8 mouse cellular contexts compared by ENCODE assay signal in the genomic region with DNA sequence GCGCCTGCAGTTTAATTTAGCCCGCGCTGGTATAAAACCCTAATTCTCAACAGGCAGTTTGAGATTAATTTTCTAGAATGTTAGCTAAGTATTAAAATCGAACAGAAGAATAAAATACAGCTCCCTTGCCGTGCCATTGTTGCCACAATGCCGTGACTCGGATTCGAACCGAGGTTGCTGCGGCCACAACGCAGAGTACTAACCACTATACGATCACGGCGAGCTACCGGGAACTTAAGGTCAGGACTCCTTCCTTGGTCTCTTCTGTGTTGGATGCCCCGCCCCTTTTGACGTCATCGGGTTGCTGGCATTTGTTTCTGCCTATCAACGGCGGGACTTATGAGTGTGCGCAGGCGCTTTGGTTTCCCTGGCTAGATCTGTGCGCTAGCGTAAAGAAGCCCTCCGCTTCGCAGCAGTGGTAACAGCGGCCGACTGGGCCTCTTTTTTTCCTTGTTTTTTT. TPM values are rescaled to one million over a fixed set of nuclear protein-coding genes. Genes with fewer than 3 reads are reported as not detected.
A peak's percentile ranks its signal among the peaks of the same experiment; 100 is the strongest.
DNase-seq lines count a peak whose midpoint lies in the region; ATAC-seq and TF ChIP-seq lines count a peak whose summit lies in the region.

No protein-coding gene starts in this region.

- H3K36me3 ChIP-seq in forebrain, embryonic 11.5 days (ENCODE audit: control insufficient read depth, insufficient read depth, low read length) = no peaks in the 10 kb centered on the region
- no peaks in the 10 kb centered on the region for H3K36me3 ChIP-seq in heart, postnatal 0 days (replicated peaks; ENCODE audit: control insufficient read depth, insufficient read depth, low read length)
- no peaks in the 10 kb centered on the region for H3K36me3 ChIP-seq in liver, embryonic 16.5 days (ENCODE audit: control insufficient read depth, insufficient read depth)
- no peaks in the 10 kb centered on the region for H3K36me3 ChIP-seq in neural tube, embryonic 13.5 days
- no peaks in the 10 kb centered on the region for H3K36me3 ChIP-seq in testis, adult 2 months (ENCODE audit: control insufficient read depth, insufficient read depth, low read length)

- H3K9me3 ChIP-seq in forebrain, embryonic 11.5 days (ENCODE audit: control insufficient read depth, low read length) = no peaks in the 10 kb centered on the region
- H3K9me3 ChIP-seq in heart, postnatal 0 days (replicated peaks; ENCODE audit: control insufficient read depth, low read length) = no peaks in the 10 kb centered on the region
- no peaks in the 10 kb centered on the region for H3K9me3 ChIP-seq in liver, embryonic 16.5 days (replicated peaks; ENCODE audit: control insufficient read depth, low read length)
- no peaks in the 10 kb centered on the region for H3K9me3 ChIP-seq in neural tube, embryonic 13.5 days

- H3K27ac ChIP-seq in forebrain, embryonic 11.5 days (ENCODE audit: low read depth, low read length) = peak overlapping the region; percentile 85
- peak overlapping the region; percentile 90 for H3K27ac ChIP-seq in heart, postnatal 0 days (ENCODE audit: low read depth)
- H3K27ac ChIP-seq in liver, embryonic 16.5 days (ENCODE audit: low read length) = peak overlapping the region; percentile 84
- peak overlapping the region; percentile 92 for H3K27ac ChIP-seq in neural tube, embryonic 13.5 days (replicated peaks)
- H3K27ac ChIP-seq in testis, adult 2 months (ENCODE audit: control insufficient read depth, insufficient read depth, low read depth, low read length) = no peak overlapping the region

- no peaks in the 10 kb centered on the region for H3K27me3 ChIP-seq in forebrain, embryonic 11.5 days (ENCODE audit: control insufficient read depth, insufficient read depth, low read length)
- no peaks in the 10 kb centered on the region for H3K27me3 ChIP-seq in heart, postnatal 0 days (ENCODE audit: control insufficient read depth, insufficient read depth, low read length)
- peaks cover 4% of the 10 kb centered on the region; the same call in 1 of the 2 replicates for H3K27me3 ChIP-seq in liver, embryonic 16.5 days (ENCODE audit: control insufficient read depth, insufficient read depth, low read depth, low read length)
- H3K27me3 ChIP-seq in neural tube, embryonic 13.5 days = no peaks in the 10 kb centered on the region
- no peaks in the 10 kb centered on the region for H3K27me3 ChIP-seq in testis, adult 2 months (ENCODE audit: control insufficient read depth, insufficient read depth, low read length)

- H3K9ac ChIP-seq in forebrain, embryonic 11.5 days (ENCODE audit: low read length) = peak overlapping the region; percentile 78
- peak overlapping the region; percentile 61; the same call in 1 of the 2 replicates for H3K9ac ChIP-seq in heart, postnatal 0 days (replicated peaks; ENCODE audit: low read depth, low read length)
- H3K9ac ChIP-seq in liver, embryonic 16.5 days (ENCODE audit: low read depth, low read length) = peak overlapping the region; percentile 73
- peak overlapping the region; percentile 76 for H3K9ac ChIP-seq in neural tube, embryonic 13.5 days

- peak overlapping the region; percentile 49; the same call in 1 of the 2 replicates for H3K4me2 ChIP-seq in forebrain, embryonic 11.5 days (ENCODE audit: low read depth, low read length, severe bottlenecking)
- peak overlapping the region; percentile 58 for H3K4me2 ChIP-seq in heart, postnatal 0 days (ENCODE audit: low read depth, low read length)
- peak overlapping the region; percentile 86 for H3K4me2 ChIP-seq in liver, embryonic 16.5 days (ENCODE audit: low read depth, low read length)
- peak overlapping the region; percentile 51 for H3K4me2 ChIP-seq in neural tube, embryonic 13.5 days

- DNase-seq in CD8-positive naive resting alpha-beta T cell, adult 2 months (ENCODE audit: low read depth in 2 of 2, low spot score in 2 of 2) = peak; percentile 99 to 100
- DNase-seq in c-Kit-positive CD71-negative TER-119-negative erythroid progenitor cells, embryonic 14.5 days (ENCODE audit: low read depth) = peak; percentile 94
- peak; percentile 97 for DNase-seq in forebrain, embryonic 11.5 days (ENCODE audit: low spot score)
- peak; percentile 94 for DNase-seq in heart, postnatal 0 days (ENCODE audit: low spot score)
- DNase-seq in kidney, postnatal 4 days = peak; percentile 98

- WGBS in forebrain, embryonic 11.5 days = under 1% methylated on average over 28 of the region's 28 CpGs
- under 1% methylated on average over 28 of the region's 28 CpGs for WGBS in heart, postnatal 0 days
- under 1% methylated on average over 28 of the region's 28 CpGs for WGBS in liver, embryonic 16.5 days (ENCODE audit: insufficient replicate concordance)
- WGBS in neural tube, embryonic 13.5 days = 1% methylated on average over 28 of the region's 28 CpGs

- peak overlapping the region; percentile 63 for H3K4me3 ChIP-seq in forebrain, embryonic 11.5 days (ENCODE audit: low read depth, low read length)
- H3K4me3 ChIP-seq in heart, postnatal 0 days (ENCODE audit: low read depth, low read length) = peak overlapping the region; percentile 66
- peak overlapping the region; percentile 76 for H3K4me3 ChIP-seq in liver, embryonic 16.5 days (ENCODE audit: low read depth, low read length)
- H3K4me3 ChIP-seq in neural tube, embryonic 13.5 days = peak overlapping the region; percentile 57
- H3K4me3 ChIP-seq in testis, adult 2 months (ENCODE audit: control insufficient read depth, low read depth, low read length) = peak overlapping the region; percentile 89

- no peak for TF ChIP-seq CTCF in heart, postnatal 0 days (IDR thresholded peaks at IDR 0.05; ENCODE audit: low read depth)
- no peak for TF ChIP-seq CTCF in testis, adult 2 months (IDR thresholded peaks at IDR 0.05; ENCODE audit: control insufficient read depth, insufficient read depth, insufficient replicate concordance, low read depth, low read length)

- H3K4me1 ChIP-seq in forebrain, embryonic 11.5 days (replicated peaks; ENCODE audit: control insufficient read depth, insufficient read depth, low read length) = no peaks in the 10 kb centered on the region
- peaks cover 7% of the 10 kb centered on the region; the same call in 1 of the 2 replicates for H3K4me1 ChIP-seq in heart, postnatal 0 days (ENCODE audit: control insufficient read depth, insufficient read depth)
- H3K4me1 ChIP-seq in liver, embryonic 16.5 days (ENCODE audit: control insufficient read depth, low read depth, low read length) = peaks cover 20% of the 10 kb centered on the region
- peaks cover 15% of the 10 kb centered on the region for H3K4me1 ChIP-seq in neural tube, embryonic 13.5 days (replicated peaks)
- peaks cover 15% of the 10 kb centered on the region for H3K4me1 ChIP-seq in testis, adult 2 months (ENCODE audit: control insufficient read depth, insufficient read depth, low read length)

- TF ChIP-seq EP300 in heart, postnatal 0 days (IDR thresholded peaks at IDR 0.05; ENCODE audit: low read depth) = no peak

- TF ChIP-seq POLR2A in testis, adult 2 months (IDR thresholded peaks at IDR 0.05; ENCODE audit: control insufficient read depth, low read depth, low read length) = peak; percentile 81

- ATAC-seq in forebrain, embryonic 11.5 days (replicated peaks; ENCODE audit: low FRiP score) = peak; percentile 87
- ATAC-seq in heart, postnatal 0 days (ENCODE audit: insufficient read depth, low read depth) = peak; percentile 83
- ATAC-seq in liver, embryonic 16.5 days (ENCODE audit: low read depth) = peak; percentile 83
- peak; percentile 92 for ATAC-seq in neural tube, embryonic 13.5 days (ENCODE audit: low read depth)

RNA-seq across cellular contexts. Expression of a gene that starts 8.3 kb away (rescaled TPM):
- 5.2 and 6.9 TPM in 2 replicates for polyA plus RNA-seq in forebrain, embryonic 11.5 days (2014; fragmentation: Nextera tagmentation; extraction: Ambion mirVana)
- total RNA-seq in heart, postnatal 0 days (2014; rRNA removed; ENCODE audit: low replicate concordance) = 9.1 and 27.0 TPM in 2 replicates
- 1.1 and 1.3 TPM in 2 replicates for polyA plus RNA-seq in heart, postnatal 0 days (2015; fragmentation: Nextera tagmentation; extraction: Ambion mirVana)
- 0.89 and 1.3 TPM in 2 replicates for polyA plus RNA-seq in liver, embryonic 16.5 days (2015; fragmentation: Nextera tagmentation; extraction: Ambion mirVana)
- 12.7 and 17.2 TPM in 2 replicates for polyA plus RNA-seq in neural tube, embryonic 13.5 days (2015; fragmentation: Nextera tagmentation; extraction: Ambion mirVana)
- polyA plus RNA-seq in testis, adult 2 months (2012; rRNA removed) = 16.7 and 19.4 TPM in 2 replicates

RNA-seq across cellular contexts. Expression of a gene that starts 49.0 kb away (rescaled TPM):
- not detected in 2 replicates for polyA plus RNA-seq in forebrain, embryonic 11.5 days (2014; fragmentation: Nextera tagmentation; extraction: Ambion mirVana)
- total RNA-seq in heart, postnatal 0 days (2014; rRNA removed; ENCODE audit: low replicate concordance) = 5.4 and 5.8 TPM in 2 replicates
- 6.7 and 7.6 TPM in 2 replicates for polyA plus RNA-seq in heart, postnatal 0 days (2015; fragmentation: Nextera tagmentation; extraction: Ambion mirVana)
- 1.6 and 2.3 TPM in 2 replicates for polyA plus RNA-seq in liver, embryonic 16.5 days (2015; fragmentation: Nextera tagmentation; extraction: Ambion mirVana)
- 0.11 TPM in 1 of 2 replicates, not detected in the other for polyA plus RNA-seq in neural tube, embryonic 13.5 days (2015; fragmentation: Nextera tagmentation; extraction: Ambion mirVana)
- polyA plus RNA-seq in testis, adult 2 months (2012; rRNA removed) = 0.20 and 0.26 TPM in 2 replicates
